14 mouse cellular contexts compared by ENCODE assay signal in the genomic region with DNA sequence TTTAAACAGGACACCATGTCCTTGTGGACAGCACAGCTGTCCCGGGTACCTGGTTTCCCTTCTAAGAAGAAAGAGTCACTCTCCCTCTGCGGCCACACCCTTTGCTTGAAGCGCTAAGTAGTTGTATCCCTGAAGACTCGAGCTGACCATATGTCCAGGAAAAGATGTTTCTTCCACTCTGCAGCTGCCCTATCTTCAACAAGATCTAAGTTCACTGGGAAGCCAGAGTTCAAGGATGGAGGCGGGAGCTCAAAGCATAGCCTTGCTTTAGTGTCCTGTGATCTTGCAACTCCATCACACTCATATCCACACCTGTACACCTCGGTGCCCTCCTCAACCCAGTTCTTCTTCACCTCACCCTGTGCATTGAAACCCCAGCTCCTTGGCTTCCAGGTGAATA. TPM values are rescaled to one million over a fixed set of nuclear protein-coding genes. Genes with fewer than 3 reads are reported as not detected.
DNase-seq lines count a peak whose midpoint lies in the region; ATAC-seq and TF ChIP-seq lines count a peak whose summit lies in the region.
"Had no signal": no experiment of that assay in that cellular context is flagged by ENCODE, and none has a peak within 500 bp of the region (broad histone marks: within the 10 kb centered on the region; RNA-seq: fewer than 3 reads in every experiment).

No protein-coding gene starts in this region.

- H3K9me3 ChIP-seq in kidney, embryonic 16.5 days (ENCODE audit: low read length): no peaks in the 10 kb centered on the region
- H3K9me3 ChIP-seq in kidney, embryonic 15.5 days (replicated peaks): no peaks in the 10 kb centered on the region
- no peaks in the 10 kb centered on the region for H3K9me3 ChIP-seq in intestine, postnatal 0 days (ENCODE audit: control insufficient read depth)
- H3K9me3 ChIP-seq in midbrain, embryonic 14.5 days (ENCODE audit: control insufficient read depth, low read length): no peaks in the 10 kb centered on the region
- H3K9me3 ChIP-seq: heart, embryonic 10.5 days; hindbrain, embryonic 12.5 days had no signal

- ATAC-seq in kidney, embryonic 16.5 days (ENCODE audit: low FRiP score, low TSS enrichment): peak; percentile 29; the same call in 1 of the 2 replicates
- no peak for ATAC-seq in kidney, embryonic 15.5 days (replicated peaks; ENCODE audit: low FRiP score)
- ATAC-seq in intestine, postnatal 0 days: no peak
- no peak for ATAC-seq in midbrain, embryonic 14.5 days (ENCODE audit: low FRiP score, low TSS enrichment)
- ATAC-seq: forebrain, embryonic 14.5 days; hindbrain, embryonic 16.5 days had no signal

- WGBS in kidney, embryonic 16.5 days: 57% methylated on average over 6 of the region's 6 CpGs
- 53% methylated on average over 6 of the region's 6 CpGs for WGBS in kidney, embryonic 15.5 days
- WGBS in intestine, postnatal 0 days: 44% methylated on average over 6 of the region's 6 CpGs
- 71% methylated on average over 6 of the region's 6 CpGs for WGBS in midbrain, embryonic 14.5 days

- H3K27ac ChIP-seq in kidney, embryonic 16.5 days (ENCODE audit: low read length): no peak overlapping the region
- H3K27ac ChIP-seq in kidney, embryonic 15.5 days: no peak overlapping the region
- no peak overlapping the region for H3K27ac ChIP-seq in intestine, postnatal 0 days (ENCODE audit: low read depth, low read length)
- no peak overlapping the region for H3K27ac ChIP-seq in midbrain, embryonic 14.5 days (replicated peaks; ENCODE audit: low read depth, low read length)
- H3K27ac ChIP-seq: heart, embryonic 10.5 days; hindbrain, embryonic 12.5 days had no signal

- no peak overlapping the region for H3K4me2 ChIP-seq in kidney, embryonic 16.5 days (replicated peaks; ENCODE audit: low read depth, low read length)
- no peak overlapping the region for H3K4me2 ChIP-seq in kidney, embryonic 15.5 days
- peak overlapping the region; percentile 63; the same call in 1 of the 2 replicates for H3K4me2 ChIP-seq in intestine, postnatal 0 days (replicated peaks; ENCODE audit: low read depth)
- no peak overlapping the region for H3K4me2 ChIP-seq in midbrain, embryonic 14.5 days (ENCODE audit: low read length)

- TF ChIP-seq CTCF in intestine, postnatal 0 days (IDR thresholded peaks at IDR 0.05; ENCODE audit: low read depth): no peak

- no peaks in the 10 kb centered on the region for H3K27me3 ChIP-seq in kidney, embryonic 16.5 days (ENCODE audit: insufficient read depth, low read length)
- H3K27me3 ChIP-seq in kidney, embryonic 15.5 days: no peaks in the 10 kb centered on the region
- no peaks in the 10 kb centered on the region for H3K27me3 ChIP-seq in intestine, postnatal 0 days (replicated peaks; ENCODE audit: control insufficient read depth, insufficient read depth, low read length)
- H3K27me3 ChIP-seq in midbrain, embryonic 14.5 days (ENCODE audit: control insufficient read depth, insufficient read depth, low read length): no peaks in the 10 kb centered on the region
- H3K27me3 ChIP-seq: hindbrain, embryonic 12.5 days had no signal

- H3K4me3 ChIP-seq in kidney, embryonic 16.5 days (ENCODE audit: low read length): no peak overlapping the region
- no peak overlapping the region for H3K4me3 ChIP-seq in kidney, embryonic 15.5 days (replicated peaks)
- no peak overlapping the region for H3K4me3 ChIP-seq in intestine, postnatal 0 days (ENCODE audit: low read depth, low read length)
- no peak overlapping the region for H3K4me3 ChIP-seq in midbrain, embryonic 14.5 days (replicated peaks; ENCODE audit: low read depth, low read length)
- H3K4me3 ChIP-seq: hindbrain, embryonic 12.5 days had no signal

- no peaks in the 10 kb centered on the region for H3K36me3 ChIP-seq in kidney, embryonic 16.5 days (ENCODE audit: insufficient read depth, low read length)
- no peaks in the 10 kb centered on the region for H3K36me3 ChIP-seq in kidney, embryonic 15.5 days
- no peaks in the 10 kb centered on the region for H3K36me3 ChIP-seq in intestine, postnatal 0 days (ENCODE audit: control insufficient read depth, insufficient read depth)
- no peaks in the 10 kb centered on the region for H3K36me3 ChIP-seq in midbrain, embryonic 14.5 days (ENCODE audit: control insufficient read depth, insufficient read depth, low read length)
- H3K36me3 ChIP-seq: heart, embryonic 10.5 days; hindbrain, embryonic 12.5 days had no signal

- no peaks in the 10 kb centered on the region for H3K4me1 ChIP-seq in kidney, embryonic 16.5 days (ENCODE audit: insufficient read depth, low read length)
- peaks cover 7% of the 10 kb centered on the region; the same call in 1 of the 2 replicates for H3K4me1 ChIP-seq in kidney, embryonic 15.5 days
- no peaks in the 10 kb centered on the region for H3K4me1 ChIP-seq in intestine, postnatal 0 days (replicated peaks; ENCODE audit: control insufficient read depth, insufficient read depth, low read length)
- H3K4me1 ChIP-seq in midbrain, embryonic 14.5 days (ENCODE audit: control insufficient read depth, insufficient read depth, low read length): no peaks in the 10 kb centered on the region
- H3K4me1 ChIP-seq: heart, embryonic 10.5 days; hindbrain, embryonic 12.5 days had no signal

- peak; percentile 20 for DNase-seq in NIH3T3 (ENCODE audit: low read depth)
- DNase-seq in midbrain, embryonic 14.5 days: no peak
- DNase-seq in layer of hippocampus, adult 11-12 months (ENCODE audit: low spot score): no peak
- DNase-seq: cerebellum, adult 11-12 months had no signal

- H3K9ac ChIP-seq in kidney, embryonic 16.5 days (replicated peaks; ENCODE audit: low read length): no peak overlapping the region
- H3K9ac ChIP-seq in kidney, embryonic 15.5 days: no peak overlapping the region
- no peak overlapping the region for H3K9ac ChIP-seq in intestine, postnatal 0 days (ENCODE audit: low read depth, low read length)
- H3K9ac ChIP-seq in midbrain, embryonic 14.5 days (replicated peaks; ENCODE audit: low read length): no peak overlapping the region
- H3K9ac ChIP-seq: hindbrain, embryonic 12.5 days had no signal

RNA-seq across cellular contexts. Expression of a gene that starts 0.3 kb away (rescaled TPM):
- polyA plus RNA-seq in kidney, embryonic 16.5 days (2015; fragmentation: Nextera tagmentation; extraction: Ambion mirVana): 11.7 and 13.9 TPM in 2 replicates
- 7.9 and 8.3 TPM in 2 replicates for polyA plus RNA-seq in kidney, embryonic 15.5 days (2015; fragmentation: Nextera tagmentation; extraction: Ambion mirVana)
- 6.9 and 7.5 TPM in 2 replicates for polyA plus RNA-seq in intestine, postnatal 0 days (2015; fragmentation: Nextera tagmentation; extraction: Ambion mirVana)
- 0.12 TPM in 1 of 2 replicates, not detected in the other for polyA plus RNA-seq in midbrain, embryonic 14.5 days (2014; fragmentation: Nextera tagmentation; extraction: Ambion mirVana)

RNA-seq across cellular contexts. Expression of a gene that starts 19.0 kb away (rescaled TPM):
- polyA plus RNA-seq in kidney, embryonic 16.5 days (2015; fragmentation: Nextera tagmentation; extraction: Ambion mirVana): 1.8 and 2.2 TPM in 2 replicates
- 1.6 and 2.0 TPM in 2 replicates for polyA plus RNA-seq in kidney, embryonic 15.5 days (2015; fragmentation: Nextera tagmentation; extraction: Ambion mirVana)
- 1.9 TPM in 2 replicates for polyA plus RNA-seq in intestine, postnatal 0 days (2015; fragmentation: Nextera tagmentation; extraction: Ambion mirVana)
- polyA plus RNA-seq in midbrain, embryonic 14.5 days (2014; fragmentation: Nextera tagmentation; extraction: Ambion mirVana): 0.09 and 0.27 TPM in 2 replicates

RNA-seq across cellular contexts. Expression of a gene that starts 30.2 kb away (rescaled TPM):
- polyA plus RNA-seq in kidney, embryonic 16.5 days (2015; fragmentation: Nextera tagmentation; extraction: Ambion mirVana): 28.6 and 29.0 TPM in 2 replicates
- polyA plus RNA-seq in kidney, embryonic 15.5 days (2015; fragmentation: Nextera tagmentation; extraction: Ambion mirVana): 21.8 and 23.1 TPM in 2 replicates
- polyA plus RNA-seq in intestine, postnatal 0 days (2015; fragmentation: Nextera tagmentation; extraction: Ambion mirVana): 9.1 and 10.4 TPM in 2 replicates
- 0.27 and 0.28 TPM in 2 replicates for polyA plus RNA-seq in midbrain, embryonic 14.5 days (2014; fragmentation: Nextera tagmentation; extraction: Ambion mirVana)

RNA-seq across cellular contexts. Expression of a gene that starts 47.3 kb away (rescaled TPM):
- polyA plus RNA-seq in kidney, embryonic 16.5 days (2015; fragmentation: Nextera tagmentation; extraction: Ambion mirVana): 5.8 and 6.6 TPM in 2 replicates
- 3.9 and 5.9 TPM in 2 replicates for polyA plus RNA-seq in kidney, embryonic 15.5 days (2015; fragmentation: Nextera tagmentation; extraction: Ambion mirVana)
- 2.7 and 3.4 TPM in 2 replicates for polyA plus RNA-seq in intestine, postnatal 0 days (2015; fragmentation: Nextera tagmentation; extraction: Ambion mirVana)
- 78.0 and 105 TPM in 2 replicates for polyA plus RNA-seq in midbrain, embryonic 14.5 days (2014; fragmentation: Nextera tagmentation; extraction: Ambion mirVana)

RNA-seq across cellular contexts. Expression of a gene that starts 58.2 kb away (rescaled TPM):
- polyA plus RNA-seq in kidney, embryonic 16.5 days (2015; fragmentation: Nextera tagmentation; extraction: Ambion mirVana): not detected in 2 replicates
- not detected in 2 replicates for polyA plus RNA-seq in kidney, embryonic 15.5 days (2015; fragmentation: Nextera tagmentation; extraction: Ambion mirVana)
- polyA plus RNA-seq in intestine, postnatal 0 days (2015; fragmentation: Nextera tagmentation; extraction: Ambion mirVana): not detected in 2 replicates
- polyA plus RNA-seq in midbrain, embryonic 14.5 days (2014; fragmentation: Nextera tagmentation; extraction: Ambion mirVana): not detected in 2 replicates
- polyA plus RNA-seq: cortical plate, adult 2 months; embryonic facial prominence, embryonic 14.5 days; forebrain, embryonic 14.5 days; heart, embryonic 10.5 days; heart, embryonic 14.5 days; hindbrain, embryonic 12.5 days had no signal
